Mouse (Mus musculus) intestine, embryonic 14.5 days (tissue): ENCODE measurements around the gene Ccdc138. TPM values are rescaled to one million over a fixed set of nuclear protein-coding genes. Genes with fewer than 3 reads are reported as not detected.
A peak's percentile ranks its signal among the peaks of the same experiment; 100 is the strongest.

Experiments used
- ATAC-seq: fragments of 200-750 bp; cut with Nextera tagmentation; replicated peaks from 2 replicates; pipeline ENCODE4 v1.8.0; 2017; ENCODE audit warnings: low read depth, moderate number of reproducible peaks, moderate TSS enrichment, moderate library complexity; ENCODE audit not compliant: low FRiP score, low TSS enrichment
- DNase-seq: peaks from one replicate; pipeline ENCODE4 v3.0.0-alpha.2; 2018; ENCODE audit warnings: low spot score
- H3K27ac ChIP-seq: fragments of 300-500 bp; sonication (generic); 2 replicates; pipeline ENCODE4 v1.5.1; 2014; ENCODE audit warnings: low read depth, mild to moderate bottlenecking, control low read depth
- H3K27me3 ChIP-seq: fragments of 300-500 bp; sonication (generic); replicated peaks from 2 replicates; pipeline ENCODE4 v1.6.1; 2014; ENCODE audit warnings: low read length, control low read depth; ENCODE audit not compliant: control insufficient read depth, insufficient read depth
- H3K36me3 ChIP-seq: fragments of 300-500 bp; sonication (generic); 2 replicates; pipeline ENCODE4 v1.6.1; 2014; ENCODE audit warnings: low read length, control low read depth; ENCODE audit not compliant: control insufficient read depth, insufficient read depth
- H3K4me1 ChIP-seq: fragments of 300-500 bp; sonication (generic); replicated peaks from 2 replicates; pipeline ENCODE4 v1.6.1; 2014; ENCODE audit warnings: low read length, control low read depth, mixed read lengths; ENCODE audit not compliant: control insufficient read depth, insufficient read depth
- H3K4me2 ChIP-seq: fragments of 300-500 bp; sonication (generic); 2 replicates; pipeline ENCODE4 v1.6.1; 2014; ENCODE audit warnings: low read length
- H3K4me3 ChIP-seq: fragments of 300-500 bp; sonication (generic); 2 replicates; pipeline ENCODE4 v1.5.1; 2014; ENCODE audit warnings: low read depth, low read length, control low read depth, mixed read lengths
- H3K9ac ChIP-seq: fragments of 300-500 bp; sonication (generic); 2 replicates; pipeline ENCODE4 v1.6.1; 2014; ENCODE audit warnings: mild to moderate bottlenecking, low read length
- H3K9me3 ChIP-seq: fragments of 300-500 bp; sonication (generic); 2 replicates; pipeline ENCODE4 v1.6.1; 2016; ENCODE audit warnings: low read length, control low read depth; ENCODE audit not compliant: control insufficient read depth
- WGBS: fragments of 180-500 bp; shearing (Covaris S2); extraction: QIAGEN DNeasy Blood & Tissue Kit; methylation state at CpG from one replicate; pipeline ENCODE4 v1.1.7; 2014; 5-methylcytosine and 5-hydroxymethylcytosine counted together
- polyA plus RNA-seq: library from polyadenylated mRNA; unstranded; fragments of >200 nt; fragmentation: Nextera tagmentation; extraction: Ambion mirVana; gene quantifications from 2 replicates; pipeline ENCODE4 v1.2.1, GENCODE M21; 2014

Ccdc138 gene
- polyA plus RNA-seq, 1 experiment from 2014 or later = 7.9 TPM

- no peak overlapping the region for H3K4me2 ChIP-seq
- H3K27ac ChIP-seq = no peak overlapping the region
- WGBS = 89% methylated on average over 8 of the region's 8 CpGs
- ATAC-seq (no peak), DNase-seq (no peak)
- H3K4me1 ChIP-seq = no peaks in the 10 kb centered on the region
- H3K36me3 ChIP-seq = no peaks in the 10 kb centered on the region
- no peak overlapping the region for H3K4me3 ChIP-seq
- no peaks in the 10 kb centered on the region for H3K9me3 ChIP-seq
- H3K9ac ChIP-seq = no peak overlapping the region
- no peaks in the 10 kb centered on the region for H3K27me3 ChIP-seq
Observed at GRCm38 (mm10) chr10:58554693-58555387, 57.1 kb downstream of the Ccdc138 start.

GRCm38 (mm10) chr10:58559098-58559497, 61.4 kb downstream of the Ccdc138 start:
- WGBS = 29% methylated on average over 7 of the region's 7 CpGs
- Histone ChIP-seq H3K4me1 (no peaks in the 10 kb centered on the region), H3K4me2 (no peak overlapping the region), H3K9me3 (no peaks in the 10 kb centered on the region), H3K4me3 (no peak overlapping the region), H3K9ac (no peak overlapping the region), H3K27ac (no peak overlapping the region), H3K27me3 (no peaks in the 10 kb centered on the region), H3K36me3 (no peaks in the 10 kb centered on the region)
- no peak for ATAC-seq
- DNase-seq = peak; percentile 64

- peak; percentile 64 for DNase-seq
- no peak overlapping the region for H3K9ac ChIP-seq
- no peak for ATAC-seq
- no peaks in the 10 kb centered on the region for H3K27me3 ChIP-seq
- 20% methylated on average over 3 of the region's 3 CpGs for WGBS
- no peaks in the 10 kb centered on the region for H3K36me3 ChIP-seq
- no peak overlapping the region for H3K4me2 ChIP-seq
- H3K9me3 ChIP-seq = no peaks in the 10 kb centered on the region
- H3K4me1 ChIP-seq = no peaks in the 10 kb centered on the region
- no peak overlapping the region for H3K27ac ChIP-seq
- H3K4me3 ChIP-seq = no peak overlapping the region
Observed at GRCm38 (mm10) chr10:58559901-58560300, 62.2 kb downstream of the Ccdc138 start.

GRCm38 (mm10) chr10:58560521-58560920, 62.8 kb downstream of the Ccdc138 start:
- WGBS = 81% methylated on average over 6 of the region's 6 CpGs
- no peaks in the 10 kb centered on the region for H3K27me3 ChIP-seq
- H3K27ac ChIP-seq = no peak overlapping the region
- H3K4me3 ChIP-seq = no peak overlapping the region
- DNase-seq = no peak
- no peak for ATAC-seq
- H3K4me2 ChIP-seq = no peak overlapping the region
- H3K4me1 ChIP-seq = no peaks in the 10 kb centered on the region
- H3K9ac ChIP-seq = no peak overlapping the region
- H3K36me3 ChIP-seq = no peaks in the 10 kb centered on the region
- no peaks in the 10 kb centered on the region for H3K9me3 ChIP-seq

DNA sequence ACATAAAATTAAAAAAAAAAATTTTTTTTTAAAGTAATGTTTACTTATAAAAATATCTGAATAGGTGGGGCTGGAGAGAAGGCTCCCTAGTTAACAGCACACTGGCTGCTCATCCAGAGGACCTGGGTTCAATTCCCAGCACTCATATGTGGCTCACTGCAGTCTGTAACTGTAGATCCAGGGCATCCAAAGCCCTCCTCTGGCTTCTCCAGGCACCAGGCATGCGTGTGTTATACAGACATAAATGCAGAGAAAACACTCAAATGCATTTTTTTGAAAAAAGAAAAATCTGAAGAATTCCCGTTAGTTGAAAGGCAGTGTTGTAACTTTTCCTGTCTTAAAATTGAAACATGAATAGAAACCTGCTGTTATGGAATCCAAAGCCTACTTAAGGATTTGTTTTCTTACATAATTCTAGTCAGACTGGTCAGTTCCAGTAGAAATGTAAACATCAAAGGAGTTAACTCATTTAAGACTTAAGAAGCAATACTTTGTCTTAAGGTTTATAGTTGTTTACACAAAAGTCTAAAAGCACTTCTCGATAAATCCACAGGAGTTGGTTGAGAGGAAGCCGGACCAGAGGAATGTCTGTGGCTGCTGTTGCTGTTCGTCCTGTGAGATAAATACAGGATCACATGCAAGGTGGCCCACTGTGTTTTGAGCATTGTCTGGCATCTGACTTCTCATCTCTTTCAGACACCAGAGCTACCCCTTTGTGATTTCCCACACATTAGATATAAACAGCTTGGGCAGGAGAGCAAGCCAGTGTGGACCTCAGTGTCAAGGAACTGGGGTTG, 87.9 kb downstream of the Ccdc138 start:
- Histone ChIP-seq H3K4me3 (no peak overlapping the region), H3K27me3 (no peaks in the 10 kb centered on the region), H3K9ac (no peak overlapping the region), H3K27ac (no peak overlapping the region), H3K4me2 (no peak overlapping the region), H3K36me3 (no peaks in the 10 kb centered on the region), H3K9me3 (no peaks in the 10 kb centered on the region), H3K4me1 (peaks cover 5% of the 10 kb centered on the region; the same call in 1 of the 2 replicates)
- DNase-seq (peak; percentile 49), ATAC-seq (no peak)
- WGBS = 22% methylated on average over 5 of the region's 5 CpGs

DNA sequence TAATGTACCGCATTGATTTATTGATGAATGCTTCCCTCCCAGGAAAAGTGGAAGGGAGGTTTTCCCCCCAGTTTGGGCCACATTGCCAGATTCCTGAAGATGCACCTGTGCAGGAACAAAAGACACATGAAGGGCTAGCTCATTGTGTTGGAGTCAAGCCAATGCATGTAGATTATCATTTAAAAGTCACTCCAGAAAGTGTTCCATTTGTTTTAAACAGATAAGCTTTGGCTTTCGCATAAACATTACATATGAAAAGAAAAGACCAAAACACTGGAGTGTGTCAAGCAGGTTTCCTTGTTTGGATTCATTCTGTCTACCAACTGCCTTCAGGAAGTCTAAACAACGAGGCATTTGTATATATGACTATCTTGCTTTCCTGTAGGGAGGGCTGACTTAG, 96.7 kb downstream of the Ccdc138 start:
- 51% methylated on average over 3 of the region's 3 CpGs for WGBS
- H3K4me3 ChIP-seq = no peak overlapping the region
- H3K9me3 ChIP-seq = 0 out of 2 replicates have a peak, but pooled peaks cover 5% of the 10 kb centered on the region
- no peak overlapping the region for H3K27ac ChIP-seq
- ATAC-seq (no peak), DNase-seq (no peak)
- H3K9ac ChIP-seq = no peak overlapping the region
- no peak overlapping the region for H3K4me2 ChIP-seq
- no peaks in the 10 kb centered on the region for H3K36me3 ChIP-seq
- no peaks in the 10 kb centered on the region for H3K4me1 ChIP-seq
- no peaks in the 10 kb centered on the region for H3K27me3 ChIP-seq

- no peak overlapping the region for H3K4me2 ChIP-seq
- H3K36me3 ChIP-seq = no peaks in the 10 kb centered on the region
- H3K4me1 ChIP-seq = no peaks in the 10 kb centered on the region
- H3K27ac ChIP-seq = no peak overlapping the region
- ATAC-seq (no peak), DNase-seq (no peak)
- over 99% methylated on average over 3 of the region's 3 CpGs for WGBS
- 0 out of 2 replicates have a peak, but pooled peaks cover 5% of the 10 kb centered on the region for H3K9me3 ChIP-seq
- H3K9ac ChIP-seq = no peak overlapping the region
- no peak overlapping the region for H3K4me3 ChIP-seq
- H3K27me3 ChIP-seq = no peaks in the 10 kb centered on the region
Observed at GRCm38 (mm10) chr10:58595197-58595596, 97.4 kb downstream of the Ccdc138 start.

DNA sequence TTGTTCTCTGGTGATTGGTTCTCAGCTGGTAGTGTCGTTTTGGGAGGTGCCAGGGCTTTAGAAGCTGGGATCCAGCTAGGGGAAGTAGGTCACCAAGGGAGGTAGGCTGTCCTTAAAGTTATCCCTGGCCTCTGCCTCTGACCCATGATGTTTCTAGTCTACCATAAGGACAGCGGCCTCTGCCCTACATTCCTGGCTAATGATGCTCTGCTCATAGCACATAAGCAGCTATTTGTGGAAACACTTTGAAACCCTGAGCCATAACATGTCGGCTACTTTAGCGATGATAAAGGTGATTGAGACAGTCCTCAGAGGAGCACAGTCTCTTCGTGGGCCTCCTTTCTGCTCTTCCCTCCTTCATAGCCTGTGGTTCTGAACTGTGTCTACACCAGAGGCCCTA, 98.1 kb downstream of the Ccdc138 start:
- Histone ChIP-seq H3K9me3 (0 out of 2 replicates have a peak, but pooled peaks cover 5% of the 10 kb centered on the region), H3K27me3 (no peaks in the 10 kb centered on the region), H3K36me3 (no peaks in the 10 kb centered on the region), H3K9ac (no peak overlapping the region), H3K27ac (no peak overlapping the region), H3K4me2 (no peak overlapping the region), H3K4me1 (no peaks in the 10 kb centered on the region), H3K4me3 (no peak overlapping the region)
- DNase-seq = no peak
- no peak for ATAC-seq
- 62% methylated on average over 5 of the region's 5 CpGs for WGBS
